Mouse (Mus musculus): ENCODE measurements around the gene Kif16b. TPM values are rescaled to one million over a fixed set of nuclear protein-coding genes. Genes with fewer than 3 reads are reported as not detected.
"Not testable (repeated sequence)": the region's sequence is repeated elsewhere in the genome, so short reads cannot be mapped to it uniquely, and the experiment has no call there.

The Kif16b gene
- polyA plus RNA-seq, 1 experiment from 2014 or later = 23.0 TPM

DNA sequence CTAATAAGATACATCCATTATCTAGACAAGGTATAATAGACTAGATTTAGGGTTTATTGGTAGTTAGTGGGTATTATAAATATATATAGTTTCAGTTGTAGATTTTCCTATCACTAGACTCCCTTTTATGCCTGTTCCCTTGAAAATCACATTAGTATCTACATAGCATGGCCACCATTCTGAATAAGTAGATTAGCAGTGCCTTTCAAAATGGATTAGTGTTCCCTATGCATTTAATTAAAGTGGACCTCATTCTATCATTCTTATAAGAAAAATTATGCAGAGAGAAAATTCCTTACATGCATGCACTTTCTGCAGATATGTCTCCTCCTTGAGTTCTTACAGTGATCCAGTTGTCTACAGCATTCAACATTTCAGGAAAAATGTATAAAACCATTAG is 320.9 kb downstream of the Kif16b start:
- no peak for DNase-seq (ENCODE audit: low read depth, low spot score)
- in situ Hi-C loops (cut with MboI; ENCODE audit: low pct_unique_long_range_greater_than_20kb) = no loop called here
- CTCF ChIA-PET = no interaction called here
- POLR2A ChIA-PET = no interaction called here
- no peak for ATAC-seq
- TF ChIP-seq CTCF (IDR thresholded peaks at IDR 0.05) = no peak
- no peaks in the 10 kb centered on the region for H3K27me3 ChIP-seq

- H3K27me3 ChIP-seq; CTCF ChIA-PET; in situ Hi-C loops (cut with MboI; ENCODE audit: low pct_unique_long_range_greater_than_20kb); ATAC-seq; DNase-seq (ENCODE audit: low read depth, low spot score): not testable (repeated sequence)
- POLR2A ChIA-PET = interaction anchor here (0.6 kb wide), 1 partner anchor 65 kb away, joined by 5 read pairs; no protein-coding TSS in a partner anchor
Measured at GRCm38 (mm10) chr2:142577414-142577813, 323.9 kb downstream of the Kif16b start.

DNA sequence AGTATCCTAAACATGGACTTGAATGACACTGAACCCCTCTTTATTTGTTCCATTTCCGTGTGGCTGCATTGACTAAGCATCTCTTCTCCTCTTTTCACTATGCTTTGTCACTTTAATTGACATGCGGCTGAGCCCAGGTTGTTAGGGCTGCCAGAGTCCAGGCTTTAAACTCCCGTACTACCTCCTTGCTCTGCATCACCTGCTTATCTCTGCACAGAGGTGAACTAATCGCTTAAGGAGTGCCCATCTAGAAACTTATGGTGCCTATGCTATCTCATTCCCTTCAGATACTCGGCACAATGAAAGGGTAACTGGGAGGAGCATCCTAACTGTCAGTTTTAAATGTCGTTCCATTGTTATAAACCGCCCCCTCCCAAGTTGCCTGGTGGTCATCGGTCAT is 331.6 kb downstream of the Kif16b start:
- TF ChIP-seq CTCF (IDR thresholded peaks at IDR 0.05) = no peak
- ATAC-seq (no peak), DNase-seq (ENCODE audit: low read depth, low spot score) (no peak)
- ChIA-PET POLR2A (no interaction called here), CTCF (no interaction called here)
- H3K27me3 ChIP-seq = no peaks in the 10 kb centered on the region
- in situ Hi-C loops (cut with MboI; ENCODE audit: low pct_unique_long_range_greater_than_20kb) = no loop called here

Other genes with a start within 250 kb of the Kif16b start
- 79.6 TPM for gene Snrpb2, start 161.5 kb upstream of the Kif16b start, polyA plus RNA-seq (2021)
- not detected for gene Otor, start 176.9 kb upstream of the Kif16b start, polyA plus RNA-seq (2021)